Mouse (Mus musculus): ENCODE data around the gene Slc6a13.

DNA sequence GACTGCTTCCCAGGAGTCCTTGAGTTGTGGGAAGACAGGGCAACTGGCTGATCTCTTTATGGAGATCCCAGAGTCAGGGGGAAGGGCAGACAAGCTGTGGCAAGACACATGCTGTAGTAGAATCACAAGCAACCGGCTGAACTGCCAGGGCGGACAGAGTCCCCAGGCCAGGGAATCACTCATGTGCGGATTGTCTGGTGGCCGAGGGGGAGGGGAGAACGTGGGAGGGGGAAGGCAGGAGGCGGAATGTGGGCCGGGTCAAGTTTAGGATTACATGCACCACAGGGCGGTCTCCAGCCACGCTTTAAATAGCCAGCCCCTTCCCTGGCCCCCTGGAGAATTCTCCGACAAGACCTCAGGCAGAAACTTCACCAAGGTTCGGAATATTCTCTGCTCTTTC, at the start of gene Slc6a13:
- TF ChIP-seq MAZ (IDR thresholded peaks at IDR 0.05; ENCODE audit: low read depth, low read length) (no peak), CTCF (conservative IDR thresholded peaks at IDR 0.05 in 1 of 2, IDR thresholded peaks at IDR 0.05 in 1 of 2; ENCODE audit: low read depth in 2 of 2, low read length in 2 of 2) (no peak), EP300 (IDR thresholded peaks at IDR 0.05; ENCODE audit: low read length) (no peak), CHD2 (IDR thresholded peaks at IDR 0.05; ENCODE audit: low read length) (no peak), ETS1 (conservative IDR thresholded peaks at IDR 0.05; ENCODE audit: low read depth, low read length) (no peak), IRF4 (IDR thresholded peaks at IDR 0.05; ENCODE audit: low read depth, low read length) (no peak), ZMIZ1 (IDR thresholded peaks at IDR 0.05; ENCODE audit: low read depth, low read length) (no peak)

All from CH12.LX (cell line).